Mouse (Mus musculus) leukemia stem cell, adult 10-12 weeks (primary cell): Measurements from ENCODE around the gene Xbp1. TPM values are rescaled to one million over a fixed set of nuclear protein-coding genes. Genes with fewer than 3 reads are reported as not detected.

ENCODE experiments used
- polyA plus RNA-seq: library from polyadenylated mRNA; stranded (reverse); fragments of >175 nt; gene quantifications from 2 replicates; pipeline ENCODE4 v1.2.3, GENCODE M21; 2012; ENCODE audit warnings: low replicate concordance

Xbp1 gene
- 38.7 and 62.5 TPM in 2 replicates for polyA plus RNA-seq

GRCm38 (mm10) chr11:5520412-5521265, at the start of gene Xbp1:
Gene Xbp1, plus strand, starts transcription at chr11:5520659.

GRCm38 (mm10) chr11:5541799-5542481, 21.5 kb downstream of the Xbp1 start, which contains the start of gene Ccdc117:
Gene Ccdc117, minus strand, starts transcription at chr11:5542187.

GRCm38 (mm10) chr11:5569474-5569873, 49.0 kb downstream of the Xbp1 start, which contains the start of gene Ankrd36:
Gene Ankrd36, plus strand, starts transcription at chr11:5569684.

Other genes with a start within 250 kb of the Xbp1 start
- 4.5 and 4.6 TPM in 2 replicates for gene Znrf3, start 75.8 kb upstream of the Xbp1 start, polyA plus RNA-seq
- gene Ccdc117, start 21.5 kb downstream of the Xbp1 start, polyA plus RNA-seq = 3.5 and 5.5 TPM in 2 replicates
- not detected in 2 replicates for gene Ankrd36, start 49.0 kb downstream of the Xbp1 start, polyA plus RNA-seq
- 144 and 150 TPM in 2 replicates for gene Mrps24, start 195.0 kb downstream of the Xbp1 start, polyA plus RNA-seq
- gene Urgcp, start 241.7 kb downstream of the Xbp1 start, polyA plus RNA-seq = 8.6 and 10.7 TPM in 2 replicates